Mouse (Mus musculus): ENCODE measurements around the gene Gpi1.

The Gpi1 gene

DNA sequence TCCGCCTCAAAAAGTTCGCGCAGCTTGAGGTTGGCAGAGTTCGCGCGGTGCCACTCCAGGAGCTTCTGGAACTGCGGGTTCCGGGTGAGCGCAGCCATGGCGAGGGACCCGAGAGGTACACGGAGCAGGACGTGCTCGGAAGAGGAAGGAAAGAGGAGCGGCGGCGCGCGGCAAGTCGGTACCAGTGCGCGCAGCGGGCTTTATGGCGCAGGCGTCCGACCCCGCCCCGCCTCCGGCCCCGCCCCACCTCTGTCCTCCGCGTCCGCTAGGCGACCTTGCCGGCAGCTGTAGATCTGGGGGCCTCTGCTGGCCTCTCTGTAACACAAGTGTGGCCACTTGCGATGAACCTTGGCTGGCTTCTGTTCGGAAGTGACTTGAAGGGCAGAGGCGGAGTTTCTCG is at the start of gene Gpi1:
Gpi1 (minus strand) TSS at position 221 of the 400 bp plus-strand sequence.
- peak; percentile 93 for DNase-seq (ENCODE audit: low read depth, low spot score)

DNA sequence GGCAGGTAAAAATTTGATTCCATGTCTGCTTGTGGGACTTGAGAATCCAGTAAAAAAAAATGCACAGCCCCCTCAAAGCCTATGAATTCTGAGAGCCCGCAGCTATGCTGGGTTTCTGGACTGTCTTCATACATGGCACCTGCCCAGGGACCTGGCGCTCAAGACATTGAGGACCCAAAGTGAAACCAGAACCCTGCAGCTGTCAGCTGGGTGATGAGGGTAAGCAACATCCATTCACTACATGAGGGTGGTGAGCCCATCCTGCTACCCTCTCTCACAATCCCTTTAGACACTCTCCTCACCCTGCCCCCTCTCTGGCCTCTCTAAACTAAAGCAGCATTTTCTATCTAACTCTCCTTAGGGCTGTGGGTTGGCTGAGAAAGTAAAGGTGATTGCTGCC is 47.5 kb upstream of the Gpi1 start:
- no peak for DNase-seq (ENCODE audit: low read depth, low spot score)

DNA sequence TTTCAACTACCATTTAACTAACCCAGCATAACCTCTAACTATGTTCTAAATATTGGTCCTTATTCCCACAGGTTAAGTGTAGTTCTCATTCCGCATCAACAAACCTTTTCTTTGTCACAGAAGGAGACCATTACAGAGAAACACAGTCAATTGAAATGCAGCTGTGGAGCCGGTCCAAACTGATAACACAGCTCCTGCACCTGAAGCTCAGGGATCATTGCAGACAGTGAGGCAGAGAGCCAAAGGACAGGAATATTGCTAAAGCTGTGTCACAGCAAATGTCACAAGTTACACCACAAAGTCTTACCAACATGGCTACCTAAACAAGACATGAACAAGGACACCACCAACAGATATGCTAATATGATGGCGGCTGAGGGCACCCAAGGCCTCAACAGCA is 45.9 kb upstream of the Gpi1 start:
- DNase-seq (ENCODE audit: low read depth, low spot score): no peak

DNA sequence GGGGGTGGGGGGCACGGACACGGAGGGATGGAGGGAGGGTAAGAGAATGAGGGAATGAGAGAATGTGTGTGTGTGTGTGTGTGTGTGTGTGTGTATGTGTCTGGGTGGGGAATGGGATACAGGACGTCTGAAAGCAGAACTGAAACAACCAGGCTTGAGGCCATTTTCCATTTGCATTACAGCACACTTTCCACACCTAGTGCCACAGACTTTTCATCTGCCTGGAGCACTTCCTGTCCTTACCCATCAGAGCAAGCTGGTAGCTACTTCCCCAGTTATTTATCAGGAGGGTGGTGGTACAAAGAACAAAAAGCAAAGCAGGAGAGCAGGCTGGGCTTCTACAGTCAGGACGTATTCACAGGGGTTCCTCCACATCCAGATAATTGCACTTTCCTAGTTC is 42.3 kb upstream of the Gpi1 start:
- peak; percentile 15 for DNase-seq (ENCODE audit: low read depth, low spot score)

DNA sequence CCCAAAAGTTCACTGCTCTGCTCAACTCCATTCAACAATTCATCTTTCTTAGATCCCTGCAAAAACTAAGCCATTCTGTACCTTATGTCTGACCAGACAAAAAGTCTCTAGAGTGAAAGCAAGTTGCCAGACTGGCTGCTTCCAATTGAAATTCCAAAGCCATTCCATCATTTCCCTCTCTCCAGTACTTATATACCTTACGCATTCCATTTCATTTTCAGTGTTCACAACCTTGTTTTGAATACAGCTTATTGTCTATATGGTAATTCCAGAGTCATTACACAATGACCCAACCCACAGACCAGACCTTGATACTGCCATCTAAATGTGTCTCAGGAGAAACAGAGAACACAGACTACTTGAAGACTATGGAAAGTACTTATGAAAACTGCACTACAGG is 38.3 kb upstream of the Gpi1 start:
- DNase-seq (ENCODE audit: low read depth, low spot score): peak; percentile 25

DNA sequence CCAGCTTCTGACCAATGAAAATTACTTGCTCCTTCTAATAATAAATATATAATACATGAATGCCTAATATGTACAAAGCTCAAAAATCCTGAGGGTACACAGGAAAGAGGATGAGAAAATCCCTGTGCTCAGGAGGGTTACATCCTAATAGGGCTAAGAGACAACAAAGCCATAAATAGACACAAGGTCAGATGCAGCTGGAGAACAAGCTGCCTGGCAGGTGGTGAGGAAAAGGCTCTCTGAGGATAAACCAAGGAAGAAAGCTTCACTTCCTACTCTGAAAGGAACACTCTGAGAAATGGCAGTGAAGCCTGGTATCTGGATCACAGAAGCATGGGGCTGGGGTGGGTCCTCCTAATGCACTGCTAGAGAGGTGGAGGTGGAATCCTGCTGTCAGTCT is 36.3 kb upstream of the Gpi1 start:
- DNase-seq (ENCODE audit: low read depth, low spot score): no peak

DNA sequence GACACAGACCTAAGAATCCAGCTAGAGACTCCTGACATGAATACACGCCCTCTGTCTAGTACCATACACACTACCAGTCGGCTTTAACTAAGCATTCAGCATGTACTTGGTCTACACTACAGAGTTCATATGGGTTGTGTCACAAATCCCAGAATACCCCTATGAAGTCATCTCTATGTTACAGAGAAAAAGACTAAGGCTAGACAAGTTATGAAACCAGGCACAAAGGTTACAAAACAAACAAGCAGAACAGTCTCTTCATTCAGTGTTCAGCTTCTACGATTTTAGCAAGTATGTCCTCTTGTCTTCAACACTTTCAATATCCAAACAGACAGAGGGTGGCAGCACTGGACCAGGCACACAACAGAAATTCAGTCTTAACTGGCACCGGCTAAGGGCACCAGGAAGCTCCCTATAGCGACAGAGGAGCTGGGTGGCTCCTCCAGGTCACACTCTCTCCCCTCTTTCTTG is 35.8 kb upstream of the Gpi1 start:
- DNase-seq (ENCODE audit: low read depth, low spot score): peak; percentile 32

DNA sequence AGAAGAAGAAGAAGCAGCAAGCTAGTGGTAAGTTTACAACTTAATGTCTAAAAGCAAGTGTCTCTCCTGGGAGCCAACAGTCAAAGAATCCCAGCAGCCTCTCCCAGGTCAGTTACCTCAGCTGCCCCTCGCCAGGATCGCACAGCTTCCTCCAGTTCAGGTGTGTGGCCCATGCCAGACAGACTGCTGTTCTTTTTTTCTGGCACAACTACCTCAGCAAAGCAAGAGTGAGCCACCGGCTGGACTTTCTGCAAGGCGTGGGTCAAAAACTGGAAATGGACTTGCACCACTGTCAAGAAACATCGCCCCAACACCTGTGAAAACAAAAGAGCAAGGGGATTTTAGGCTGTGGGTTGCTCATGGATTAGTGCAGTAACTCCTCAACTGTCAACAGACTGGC is 33.3 kb upstream of the Gpi1 start:
- no peak for DNase-seq (ENCODE audit: low read depth, low spot score)

DNA sequence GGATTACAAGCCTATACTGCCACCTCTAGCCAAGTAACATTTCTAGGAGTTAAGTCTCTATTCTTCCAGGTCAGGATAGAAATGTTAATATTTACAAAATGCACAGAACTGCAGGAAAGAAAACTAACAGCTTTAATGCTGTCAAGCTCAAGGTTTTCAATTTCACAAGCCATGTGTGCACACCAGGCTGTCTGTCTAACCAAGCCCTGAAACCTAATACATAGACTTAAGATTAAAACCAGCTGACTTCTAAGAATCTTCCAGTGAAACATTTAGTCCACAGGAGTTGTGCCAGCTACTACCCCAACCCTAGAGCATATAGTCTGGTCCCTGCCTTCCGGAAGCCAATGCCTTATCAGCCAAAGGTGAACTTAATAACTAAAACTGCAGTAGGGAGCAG is 28.3 kb upstream of the Gpi1 start:
- DNase-seq (ENCODE audit: low read depth, low spot score): no peak

DNA sequence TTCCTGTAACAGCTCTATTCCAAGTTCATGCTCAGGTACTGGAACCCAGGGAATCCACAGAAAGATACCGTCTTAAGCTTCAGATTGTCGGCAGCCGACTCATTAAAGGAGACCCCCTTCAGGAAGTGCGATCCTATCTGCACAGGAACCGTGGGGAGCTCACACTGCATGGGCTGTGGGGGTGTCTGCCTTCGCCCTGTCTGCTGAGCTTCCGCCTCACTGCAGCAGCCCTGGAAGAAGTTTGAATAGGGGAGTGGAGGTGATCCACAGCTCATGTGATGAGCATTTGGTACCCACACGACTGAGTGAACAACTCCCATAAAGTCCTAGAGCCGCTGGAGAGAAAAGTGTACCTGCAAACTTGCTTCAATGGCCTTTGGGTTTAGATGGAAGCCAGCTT is 27.1 kb upstream of the Gpi1 start:
- no peak for DNase-seq (ENCODE audit: low read depth, low spot score)

DNA sequence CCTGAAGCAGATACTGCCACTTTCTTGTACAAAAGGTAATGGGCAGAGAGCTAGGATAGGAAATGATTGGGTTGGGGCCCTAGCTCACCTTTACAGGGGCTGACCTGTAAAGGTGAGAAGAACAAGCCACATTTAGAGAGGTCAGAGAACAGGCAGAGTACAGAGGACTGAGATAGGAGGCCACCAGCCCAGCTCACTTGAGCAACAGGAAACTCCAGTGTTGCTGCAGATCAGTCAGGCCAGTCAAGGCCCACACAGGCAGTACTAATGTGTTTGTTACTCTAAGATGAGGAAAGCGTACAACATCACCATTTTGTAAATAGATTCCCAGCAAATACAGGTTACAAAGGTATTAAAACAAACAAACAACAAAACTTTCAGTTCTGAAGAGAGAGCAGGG is 25.8 kb upstream of the Gpi1 start:
- DNase-seq (ENCODE audit: low read depth, low spot score): no peak

DNA sequence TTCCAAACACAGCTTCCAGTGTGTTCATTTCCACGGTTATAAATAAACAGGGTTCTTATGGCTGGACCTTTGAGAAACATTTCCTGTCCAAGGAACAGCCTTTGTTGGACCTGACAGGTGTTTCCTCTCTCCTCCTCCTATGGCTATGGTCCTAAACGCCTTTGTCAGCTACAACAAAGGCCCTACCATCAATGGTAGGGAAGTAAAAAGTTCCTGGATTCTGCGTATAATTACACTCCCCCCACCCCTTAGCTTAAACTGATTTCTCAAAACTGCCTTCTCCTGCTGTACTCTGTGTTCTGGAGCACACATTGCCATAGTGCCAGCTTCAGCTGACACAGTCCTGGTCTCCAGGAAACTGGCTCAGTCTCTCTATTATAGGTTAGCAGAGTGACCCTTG is 25.0 kb upstream of the Gpi1 start:
- DNase-seq (ENCODE audit: low read depth, low spot score): no peak

DNA sequence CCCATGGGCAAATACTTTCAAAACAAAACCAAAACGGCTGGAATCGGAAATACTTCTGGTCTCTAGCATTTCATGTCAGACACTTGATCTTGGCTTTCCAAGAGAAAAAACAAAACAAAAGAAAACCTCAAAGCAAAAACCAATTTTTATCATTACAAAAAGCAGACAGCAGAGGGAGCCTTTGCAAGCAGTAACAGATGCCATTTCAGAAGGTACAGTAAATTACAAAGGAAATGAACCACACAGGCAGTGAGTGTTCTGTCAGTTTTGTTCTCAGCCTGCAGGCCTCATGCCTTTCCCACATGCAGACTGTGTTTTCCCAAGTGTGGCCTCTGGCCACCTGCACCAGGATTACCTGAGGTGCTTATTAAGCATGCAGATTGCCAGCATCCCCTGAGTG is 21.9 kb upstream of the Gpi1 start:
- peak; percentile 38 for DNase-seq (ENCODE audit: low read depth, low spot score)

DNA sequence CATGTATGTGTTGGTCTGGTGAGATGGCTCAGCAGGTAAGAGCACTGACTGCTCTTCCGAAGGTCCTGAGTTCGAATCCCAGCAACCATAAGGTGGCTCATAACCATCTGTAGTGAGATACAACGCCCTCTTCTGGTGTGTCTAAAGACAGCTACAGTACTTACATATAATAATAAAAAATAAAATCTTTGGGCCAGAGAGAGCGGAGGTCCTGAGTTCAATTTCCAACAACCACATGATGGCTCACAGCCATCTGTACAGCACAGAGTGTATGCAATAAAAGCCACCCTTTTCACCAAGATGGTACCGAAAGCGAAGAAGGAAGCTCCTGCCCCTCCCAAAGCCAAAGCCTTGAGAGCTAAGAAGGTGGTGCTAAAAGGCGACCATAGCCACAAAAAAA is 20.6 kb upstream of the Gpi1 start, which contains the start of gene Gm6096:
Gm6096 (plus strand) TSS at position 301 of the 400 bp plus-strand sequence.
- DNase-seq (ENCODE audit: low read depth, low spot score): no peak

DNA sequence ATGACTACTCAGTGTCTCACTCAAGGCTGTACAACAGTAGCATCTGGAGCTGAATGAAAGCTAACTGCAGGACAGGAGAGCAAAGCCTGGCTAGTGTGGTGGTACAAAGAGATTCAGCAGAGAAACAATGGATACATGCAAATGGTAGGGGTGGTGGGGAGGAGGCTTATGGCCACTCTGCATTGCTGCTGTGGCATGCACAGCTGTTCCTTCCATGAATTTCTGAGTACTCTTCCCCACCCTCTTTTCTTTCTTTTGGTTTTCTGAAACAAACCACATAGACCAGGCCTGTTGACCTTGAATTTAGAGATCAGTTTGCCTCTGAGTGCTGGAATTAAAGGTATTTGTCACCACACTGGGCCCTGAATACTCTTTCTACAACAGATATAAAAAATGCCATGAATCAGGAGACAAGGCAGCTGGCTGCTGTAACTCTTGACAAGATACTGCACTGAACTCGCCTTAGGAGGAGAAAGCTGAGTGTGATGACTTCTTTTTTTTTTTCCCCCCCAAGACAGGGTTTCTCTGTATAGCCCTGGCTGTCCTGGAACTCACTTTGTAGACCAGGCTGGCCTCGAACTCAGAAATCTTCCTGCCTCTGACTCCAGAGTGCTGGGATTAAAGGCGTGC is 16.8 kb upstream of the Gpi1 start:
- peak; percentile 58 for DNase-seq (ENCODE audit: low read depth, low spot score)

DNA sequence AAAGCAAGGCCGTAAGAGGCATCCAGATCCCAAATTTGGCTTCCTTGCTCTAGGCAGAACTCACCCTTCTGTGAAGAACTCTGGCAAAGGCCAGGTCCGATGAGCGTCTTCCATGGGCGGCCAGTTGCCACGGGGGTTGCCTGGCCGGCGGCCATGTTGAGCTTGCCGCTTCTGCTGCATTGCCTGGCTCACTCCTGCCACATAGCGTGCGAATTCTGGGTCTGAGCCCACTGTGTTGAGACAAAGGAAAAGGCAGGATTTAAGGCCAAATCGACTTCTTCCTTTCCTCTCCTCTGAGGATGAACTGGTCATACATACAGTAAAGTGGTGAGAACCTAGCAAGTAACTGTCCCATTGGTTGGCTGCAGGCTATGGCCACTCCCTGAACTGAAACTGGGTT is 12.0 kb upstream of the Gpi1 start:
- DNase-seq (ENCODE audit: low read depth, low spot score): peak; percentile 61

DNA sequence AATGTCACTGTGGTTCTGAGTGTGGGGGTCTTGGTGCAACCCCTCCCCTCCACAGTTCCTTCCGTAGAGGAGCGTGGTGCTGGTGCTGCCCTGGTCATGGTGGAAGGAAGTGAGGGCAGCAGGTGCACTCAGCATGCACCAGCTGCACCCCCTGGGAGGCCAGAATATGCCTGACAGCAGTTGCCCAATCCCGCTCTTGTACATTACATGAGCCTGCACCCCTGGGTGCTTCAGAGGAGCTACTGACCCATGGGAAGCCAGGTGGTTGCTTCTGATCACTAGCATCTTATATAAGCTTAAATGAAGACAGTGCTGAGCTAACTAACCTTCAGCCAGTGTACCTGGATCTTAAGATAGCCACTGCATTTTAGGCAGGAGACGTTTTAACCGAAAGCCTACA is 8.0 kb upstream of the Gpi1 start:
- no peak for DNase-seq (ENCODE audit: low read depth, low spot score)

DNA sequence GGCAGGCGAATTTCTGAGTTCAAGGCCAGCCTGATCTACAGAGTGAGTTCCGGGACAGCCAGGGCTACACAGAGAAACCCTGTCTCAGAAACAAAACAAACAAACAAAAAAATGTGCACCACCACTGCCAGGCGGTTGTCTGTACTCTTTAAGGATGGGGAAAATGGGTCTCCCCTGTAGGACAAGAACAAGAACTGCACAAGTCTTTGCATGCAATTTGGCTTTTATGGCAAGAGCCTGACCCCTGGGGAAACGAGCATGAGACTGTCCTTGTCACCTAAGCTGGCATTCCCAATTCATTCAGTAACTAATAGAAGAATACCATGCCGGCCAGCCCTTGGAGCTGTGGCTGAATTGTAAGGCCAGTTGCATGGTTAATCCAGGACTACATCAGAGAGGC is 5.5 kb upstream of the Gpi1 start:
- DNase-seq (ENCODE audit: low read depth, low spot score): peak; percentile 41

DNA sequence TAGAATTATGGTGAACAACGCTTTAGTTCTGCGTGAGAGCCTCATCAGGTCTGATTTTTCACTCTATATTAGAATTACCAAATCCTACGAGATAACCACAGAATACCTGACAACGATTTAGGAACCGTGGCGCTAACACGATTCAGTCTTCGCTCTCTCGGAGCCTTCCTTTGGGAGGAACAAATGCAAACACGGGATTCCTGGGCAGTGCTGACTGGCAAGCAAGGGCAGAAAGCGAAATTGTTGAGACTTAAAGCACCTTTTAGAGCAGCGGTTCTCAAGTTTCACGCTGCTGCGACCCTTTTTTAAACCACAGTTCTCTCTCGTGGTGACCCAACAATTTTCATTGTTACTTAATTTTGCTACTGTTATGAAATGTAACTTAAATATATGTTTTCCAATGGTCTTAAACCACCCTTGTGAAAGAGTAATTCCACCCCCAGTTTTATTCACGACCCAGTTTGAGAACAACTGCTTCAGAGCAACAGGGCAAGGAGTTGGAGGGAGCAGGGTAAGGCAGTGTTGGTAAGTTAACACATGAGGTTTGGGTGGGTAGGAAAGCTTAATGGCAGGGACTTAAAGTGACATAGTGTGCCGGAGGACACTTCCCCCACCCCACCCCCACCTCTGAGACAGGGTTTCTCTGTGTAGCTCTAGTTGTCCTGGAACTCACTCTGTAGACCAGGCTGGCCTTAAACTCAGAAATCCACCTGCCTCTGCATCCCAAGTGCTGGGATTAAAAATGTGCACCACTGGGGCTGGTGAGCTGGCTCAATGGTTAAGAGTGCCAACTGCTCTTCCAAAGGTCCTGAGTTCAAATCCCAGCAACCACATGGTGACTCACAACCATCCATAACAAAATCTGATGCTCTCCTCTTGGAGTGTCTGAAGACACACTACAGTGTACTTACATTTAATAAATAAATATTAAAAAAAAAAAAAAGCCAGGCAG is 4.8 kb upstream of the Gpi1 start:
- DNase-seq (ENCODE audit: low read depth, low spot score): peak; percentile 32

DNA sequence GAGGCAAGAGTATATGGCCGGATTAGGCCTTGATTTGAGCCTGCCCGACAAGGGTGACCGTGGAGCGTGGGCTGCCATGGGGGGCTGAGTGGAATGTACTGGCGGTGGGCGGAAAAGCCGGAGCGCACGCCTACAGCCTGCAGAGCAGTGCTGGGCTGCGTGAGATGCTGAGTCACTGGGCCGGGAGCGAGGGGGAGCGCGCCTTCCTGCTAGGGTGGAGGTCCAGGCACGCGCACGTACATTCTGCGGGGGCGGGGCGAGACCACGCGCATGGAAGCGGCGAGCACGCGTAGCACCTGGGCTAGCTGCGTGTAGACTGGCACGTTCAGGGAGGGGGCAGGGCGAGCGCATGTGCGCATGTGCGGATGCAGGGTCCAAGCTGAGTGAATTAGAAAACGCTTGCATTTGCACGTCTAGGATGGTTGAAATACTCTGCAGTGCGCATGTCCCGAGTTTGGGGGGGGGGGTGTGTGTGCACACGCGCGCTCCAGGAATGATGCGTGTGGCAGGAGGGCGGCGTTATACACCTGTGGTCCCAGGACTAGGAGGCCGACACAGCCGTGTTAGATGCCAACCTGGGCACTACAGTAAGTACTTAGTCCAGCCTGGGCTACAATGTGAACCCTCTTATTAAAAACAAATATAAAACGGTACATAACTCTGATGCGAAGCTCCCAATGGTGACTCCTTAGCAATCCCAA is 3.9 kb upstream of the Gpi1 start:
- peak; percentile 100 for DNase-seq (ENCODE audit: low read depth, low spot score)

DNA sequence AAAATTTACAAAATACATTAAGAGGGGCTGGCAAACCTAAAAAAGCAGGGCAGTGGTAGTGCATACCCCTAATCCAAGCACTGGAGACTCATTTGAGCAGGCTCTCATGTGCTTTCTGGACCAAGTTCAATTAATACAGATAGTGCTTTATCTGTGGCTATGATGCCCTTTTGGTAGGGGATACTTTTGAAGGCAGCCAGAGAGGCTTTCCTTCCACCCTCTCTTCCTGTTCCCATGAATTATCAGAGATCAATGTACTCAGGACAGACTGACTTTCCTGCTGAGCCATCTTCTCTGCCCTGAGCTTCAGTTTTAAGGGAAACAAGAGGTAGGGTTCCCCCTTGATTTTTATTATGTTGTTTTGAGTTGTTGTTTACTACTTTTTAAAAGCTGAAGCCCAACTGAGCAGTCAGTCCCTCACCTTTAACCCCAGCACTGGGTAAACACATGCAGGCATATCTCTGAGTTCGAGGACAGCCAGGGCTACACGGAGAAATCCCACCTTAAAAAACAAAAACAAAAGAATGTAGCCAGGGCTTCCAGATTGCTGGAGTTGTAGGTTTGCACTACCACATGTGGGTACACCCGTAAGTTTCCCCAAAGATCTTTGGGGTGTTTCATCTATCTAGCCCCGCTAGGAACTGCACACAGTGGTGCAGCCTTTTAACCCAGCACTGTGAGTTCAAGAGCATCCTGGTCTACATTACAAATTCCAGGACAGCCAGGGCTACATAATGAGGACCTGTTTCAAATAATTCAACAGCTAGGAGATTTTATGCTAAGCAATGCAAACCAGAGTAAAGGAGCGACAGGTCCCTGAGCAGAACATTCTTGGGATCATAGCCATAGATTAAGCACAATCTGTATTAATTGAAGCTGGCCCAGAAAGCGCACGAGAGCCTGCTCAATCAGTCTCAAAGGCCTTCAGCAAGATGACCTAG is 2.9 kb upstream of the Gpi1 start:
- DNase-seq (ENCODE audit: low read depth, low spot score): no peak

Data from ZHBTc4 (cell line).